Mouse (Mus musculus): ENCODE measurements around the gene Ech1.

The Ech1 gene

DNA sequence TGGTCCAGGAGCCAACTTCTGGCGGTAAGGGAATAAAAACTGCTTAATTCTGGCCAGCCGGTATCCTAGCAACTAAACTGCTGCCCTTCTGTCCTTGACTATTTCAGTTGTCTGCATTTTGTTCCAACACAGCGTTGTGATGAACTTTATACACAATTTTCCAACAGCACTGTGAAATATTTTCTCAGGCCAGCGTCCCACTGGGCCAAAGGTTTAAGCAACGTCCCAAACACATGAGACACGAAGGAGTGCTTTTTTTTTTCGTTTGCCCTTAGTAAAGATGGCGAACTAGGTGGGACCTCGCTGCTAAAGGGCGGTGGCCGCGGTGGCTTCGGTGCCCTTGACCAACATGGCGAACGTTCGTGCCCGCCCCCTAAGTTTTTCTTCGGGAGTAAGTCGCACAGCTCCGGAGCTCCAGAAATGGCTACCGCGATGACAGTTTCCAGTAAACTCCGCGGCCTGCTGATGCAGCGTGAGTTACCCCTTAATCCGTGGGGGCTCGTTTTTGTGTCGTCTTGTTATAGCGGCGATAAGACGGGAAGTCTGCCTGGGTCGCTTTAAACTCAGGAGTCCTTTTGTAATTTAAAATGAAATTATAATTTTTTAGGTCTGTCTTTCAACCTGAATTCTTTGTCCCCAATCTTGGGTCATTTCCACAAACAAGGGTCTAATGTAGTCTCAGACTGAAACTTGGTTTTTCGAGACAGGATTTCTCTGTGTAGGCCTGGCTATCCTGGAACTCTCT lies at the start of gene Ech1:
Gene Ech1, plus strand, starts transcription at position 277 of the 745 bp plus-strand sequence.
- DNase-seq (ENCODE audit: low spot score), result peak; percentile 97

DNA sequence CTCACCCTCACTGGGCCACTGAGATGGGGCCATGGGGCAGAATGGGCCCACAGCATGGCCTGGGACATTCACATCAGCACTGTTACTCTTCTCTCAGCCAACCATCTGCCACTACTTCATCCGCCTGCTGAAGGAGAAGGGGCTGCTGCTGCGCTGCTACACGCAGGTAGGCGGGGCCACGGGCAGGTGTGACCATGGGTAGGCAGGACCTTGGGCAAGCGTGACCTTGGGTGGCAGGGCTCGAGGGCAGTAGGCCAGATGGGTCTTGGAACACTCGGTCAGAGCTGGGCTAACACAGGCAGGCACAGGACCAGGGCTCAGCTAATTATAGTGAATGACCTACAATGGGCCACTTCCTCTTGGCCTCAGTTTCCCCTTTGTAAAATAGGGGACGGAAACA lies 46.2 kb upstream of the Ech1 start:
- no peak for DNase-seq (ENCODE audit: low spot score)

DNA sequence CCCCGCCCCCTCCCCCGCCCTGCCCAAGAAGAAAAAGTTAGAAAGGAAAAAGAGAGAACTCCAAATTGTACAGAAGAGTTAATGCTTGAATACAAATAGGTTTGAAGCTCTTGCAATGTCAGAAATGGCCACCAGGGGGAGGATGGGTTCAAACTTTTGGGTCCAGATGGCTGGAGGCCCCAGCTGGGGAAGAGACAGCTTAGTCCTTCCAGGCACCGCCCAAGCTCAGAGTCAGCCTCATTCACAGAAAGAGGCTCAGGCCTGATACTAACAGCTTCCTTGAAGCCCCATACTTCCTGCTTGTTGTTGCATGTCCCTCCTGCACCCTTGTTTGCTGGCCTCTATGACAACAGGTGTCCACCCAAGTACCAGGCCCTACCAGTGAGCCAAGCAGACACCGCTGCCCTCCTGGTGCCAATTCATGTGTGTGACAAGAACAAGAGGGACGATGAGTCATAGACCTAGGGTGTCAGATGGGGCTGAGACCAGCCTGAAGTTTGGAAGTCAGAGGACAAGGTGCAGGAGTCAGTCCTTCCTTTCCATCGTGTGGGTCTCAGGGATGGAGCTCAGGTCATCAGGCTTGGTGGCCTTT lies 44.9 kb upstream of the Ech1 start:
- peak; percentile 88 for DNase-seq (ENCODE audit: low spot score)

DNA sequence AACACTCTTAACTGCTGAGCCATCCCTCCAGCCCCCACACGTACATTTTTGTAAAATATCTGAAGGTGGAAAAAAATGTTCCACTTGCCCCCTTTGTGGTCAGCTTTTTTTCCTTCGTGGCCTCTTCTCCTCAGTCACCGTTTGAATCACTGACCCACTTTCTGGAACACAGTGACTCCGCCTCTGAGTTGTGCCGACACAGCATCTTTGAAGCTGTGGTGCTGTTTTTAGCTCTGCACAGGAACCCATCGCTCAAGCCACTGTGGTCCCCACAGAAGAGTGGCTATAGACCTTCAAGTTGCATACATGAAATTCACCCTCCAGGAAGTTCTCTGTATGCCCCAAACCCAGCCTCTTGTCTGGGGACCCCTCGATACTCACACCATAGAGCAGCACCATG lies 44.2 kb upstream of the Ech1 start:
- DNase-seq (ENCODE audit: low spot score), result no peak

DNA sequence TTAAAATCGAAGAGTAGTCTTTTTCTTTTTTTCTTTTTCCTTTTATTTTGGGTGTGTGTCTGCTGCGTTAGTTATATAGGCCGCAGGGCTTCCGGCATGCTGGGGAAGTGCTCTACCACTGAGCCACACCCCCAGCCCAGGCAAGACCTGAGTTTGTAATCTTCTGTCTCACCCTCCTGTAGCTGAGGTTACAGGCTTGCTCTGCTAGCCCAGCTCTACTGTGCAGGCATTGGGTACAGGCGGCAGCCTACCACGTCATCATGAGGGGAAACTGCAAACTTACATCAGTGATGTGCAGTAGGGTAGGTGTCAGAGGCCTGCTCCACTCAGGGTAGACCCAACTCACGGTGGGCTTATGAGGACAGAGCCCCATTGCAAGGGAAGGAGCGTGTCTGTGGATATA lies 43.8 kb upstream of the Ech1 start:
- no peak for DNase-seq (ENCODE audit: low spot score)

DNA sequence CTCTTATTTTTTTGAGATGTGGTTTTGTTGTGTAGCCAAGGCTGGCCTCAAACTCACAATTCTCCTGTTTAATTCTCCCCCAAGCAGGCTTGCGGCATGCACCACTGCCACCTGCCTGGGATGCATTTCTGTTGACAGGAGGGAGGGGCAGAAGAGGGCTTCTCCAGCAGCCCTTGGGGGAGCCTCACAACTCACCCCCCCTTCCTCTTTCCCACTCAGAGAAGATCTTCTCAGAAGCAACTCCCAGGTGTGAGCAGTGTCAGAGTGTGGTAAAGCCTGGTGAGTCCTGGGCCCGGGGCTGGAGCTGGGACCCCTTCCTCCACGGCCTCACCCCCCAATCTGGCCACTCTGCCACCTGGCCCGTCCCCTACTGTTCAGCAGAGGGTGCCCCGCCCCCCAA lies 39.9 kb upstream of the Ech1 start:
- DNase-seq (ENCODE audit: low spot score), result no peak

DNA sequence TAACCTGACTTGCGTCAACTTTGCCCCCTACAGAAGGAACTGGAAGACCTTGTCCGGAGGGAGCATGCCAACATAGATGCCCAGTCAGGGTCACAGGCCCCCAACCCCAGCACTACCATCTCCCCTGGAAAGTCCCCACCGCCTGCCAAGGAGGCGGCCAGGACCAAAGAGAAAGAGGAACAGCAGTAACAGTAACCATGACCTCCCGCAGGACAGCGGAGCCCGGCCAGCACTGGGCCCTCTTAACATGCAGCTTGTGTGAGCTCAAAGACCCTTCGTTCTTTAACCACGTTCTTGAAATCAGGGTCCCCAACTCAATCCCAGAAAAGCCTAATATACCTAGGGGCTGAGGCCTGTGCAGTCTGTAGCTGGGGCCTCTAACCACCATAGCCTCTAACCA lies 37.1 kb upstream of the Ech1 start:
- DNase-seq (ENCODE audit: low spot score), result no peak

DNA sequence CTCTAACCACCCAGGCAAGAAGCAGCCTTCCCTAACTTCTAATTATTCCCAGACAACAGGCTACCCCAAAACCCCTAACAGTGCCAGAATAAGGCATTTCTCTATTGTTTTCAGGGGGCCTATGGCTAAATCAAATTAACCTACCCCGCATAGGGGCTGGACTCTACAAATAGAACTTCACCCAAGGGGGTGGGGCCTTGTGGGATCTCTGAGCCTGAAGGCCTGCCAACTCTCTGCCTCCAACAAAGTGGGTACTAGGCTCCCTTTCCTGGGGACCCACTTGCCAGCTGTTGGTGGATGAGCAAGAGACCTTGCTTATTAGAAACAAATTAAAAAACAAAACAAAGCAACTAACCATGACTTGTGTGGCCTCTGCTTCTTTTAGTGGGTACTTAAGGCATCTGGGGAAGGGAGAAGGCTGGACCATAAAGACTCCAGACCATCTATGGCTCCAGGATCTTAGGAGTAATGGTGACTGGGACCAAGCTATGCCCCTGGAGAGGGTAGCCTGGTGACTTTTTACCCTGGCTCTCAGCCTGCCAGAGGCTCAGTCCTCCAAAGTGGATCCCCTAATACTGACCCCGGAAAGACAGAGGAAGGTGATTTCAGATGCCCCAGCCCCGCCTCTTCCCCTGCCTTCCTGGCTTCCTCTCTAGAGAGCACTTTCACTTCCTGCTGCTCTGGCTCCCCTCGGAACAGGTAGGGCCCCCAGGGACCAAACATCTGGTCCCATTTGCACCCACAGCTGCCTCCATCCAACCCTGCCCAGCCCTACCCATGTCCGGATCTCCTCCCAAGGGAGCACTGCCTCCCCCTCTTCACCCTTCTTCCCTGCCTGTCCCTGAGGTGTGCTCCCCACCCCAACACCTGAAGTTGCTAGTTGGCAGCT lies 36.5 kb upstream of the Ech1 start, which contains the start of gene Rinl:
Gene Rinl, plus strand, starts transcription at position 663 of the 889 bp plus-strand sequence.
- DNase-seq (ENCODE audit: low spot score), result no peak

DNA sequence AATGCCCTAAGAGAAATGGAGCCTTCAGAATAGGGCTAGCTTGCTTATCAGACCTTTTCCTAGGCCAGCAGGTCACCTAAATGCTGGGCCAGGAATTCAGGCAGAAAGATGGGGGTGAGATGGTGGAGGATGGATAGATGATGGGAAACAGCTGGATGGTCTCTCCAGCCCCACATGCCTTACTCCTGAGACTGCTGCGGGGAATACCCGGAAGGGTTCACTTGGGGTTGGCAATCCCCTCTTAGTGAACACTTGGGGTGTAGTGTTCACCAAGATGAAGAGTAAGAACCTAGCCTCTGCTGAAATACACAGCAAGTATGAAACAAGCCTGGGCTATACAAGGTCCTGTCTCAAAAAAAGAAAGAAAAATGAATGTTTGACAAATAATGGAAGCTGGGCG lies 35.8 kb upstream of the Ech1 start:
- DNase-seq (ENCODE audit: low spot score), result no peak

DNA sequence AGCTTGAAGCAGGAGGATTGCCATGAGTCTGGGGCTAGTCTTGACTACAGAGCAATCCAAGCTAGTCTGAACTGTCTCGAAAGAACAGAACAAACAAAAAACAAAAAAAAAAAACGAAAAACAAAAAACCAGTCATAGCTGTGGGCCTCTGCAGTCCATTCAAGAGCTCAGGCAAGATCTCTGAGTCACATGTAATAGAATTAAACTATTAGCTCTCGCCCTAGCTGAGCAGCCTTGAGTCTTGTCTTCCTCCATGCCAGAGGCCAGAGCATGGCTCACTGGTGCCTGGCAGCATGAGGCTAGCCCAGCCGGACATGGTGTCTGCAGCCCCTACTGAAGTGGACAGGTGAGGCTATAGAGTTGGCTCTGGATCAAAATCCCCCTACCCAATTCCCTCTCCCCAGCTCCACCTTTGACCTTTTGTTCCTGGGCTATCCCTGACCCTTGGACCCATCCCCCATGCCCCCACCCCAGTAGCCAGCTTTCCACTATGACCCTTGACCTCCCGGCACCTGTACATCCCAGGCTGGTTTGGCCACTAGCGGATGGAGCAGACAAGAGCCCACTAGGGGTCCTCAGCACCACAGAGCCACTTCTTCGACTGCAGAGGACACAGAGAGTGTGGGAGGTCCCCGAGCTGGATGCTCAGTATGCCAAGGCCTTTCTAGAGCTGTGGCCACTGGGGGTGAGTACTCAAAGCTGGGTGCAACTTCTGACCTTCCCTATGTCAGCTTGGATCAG lies 34.8 kb upstream of the Ech1 start:
- peak; percentile 70 for DNase-seq (ENCODE audit: low spot score)

DNA sequence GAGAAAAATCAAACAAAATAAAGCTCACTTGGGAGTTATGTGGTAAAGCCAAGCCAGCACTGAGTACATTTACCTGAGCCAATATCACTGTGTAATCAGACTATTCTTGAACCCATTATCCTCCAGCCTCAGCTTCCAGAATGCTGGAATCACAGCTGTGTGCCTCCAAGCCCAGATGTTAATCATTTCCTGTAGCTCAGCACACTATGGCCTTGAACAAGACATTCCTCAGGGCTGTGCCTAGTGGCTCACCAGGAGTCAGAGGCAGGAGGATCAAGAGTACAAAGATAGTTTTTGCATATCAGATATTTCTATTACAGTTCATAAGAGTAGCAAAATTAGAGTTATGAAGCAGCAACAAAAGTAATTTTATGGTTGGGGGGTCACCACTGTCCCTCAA lies 33.3 kb upstream of the Ech1 start:
- DNase-seq (ENCODE audit: low spot score), result no peak

DNA sequence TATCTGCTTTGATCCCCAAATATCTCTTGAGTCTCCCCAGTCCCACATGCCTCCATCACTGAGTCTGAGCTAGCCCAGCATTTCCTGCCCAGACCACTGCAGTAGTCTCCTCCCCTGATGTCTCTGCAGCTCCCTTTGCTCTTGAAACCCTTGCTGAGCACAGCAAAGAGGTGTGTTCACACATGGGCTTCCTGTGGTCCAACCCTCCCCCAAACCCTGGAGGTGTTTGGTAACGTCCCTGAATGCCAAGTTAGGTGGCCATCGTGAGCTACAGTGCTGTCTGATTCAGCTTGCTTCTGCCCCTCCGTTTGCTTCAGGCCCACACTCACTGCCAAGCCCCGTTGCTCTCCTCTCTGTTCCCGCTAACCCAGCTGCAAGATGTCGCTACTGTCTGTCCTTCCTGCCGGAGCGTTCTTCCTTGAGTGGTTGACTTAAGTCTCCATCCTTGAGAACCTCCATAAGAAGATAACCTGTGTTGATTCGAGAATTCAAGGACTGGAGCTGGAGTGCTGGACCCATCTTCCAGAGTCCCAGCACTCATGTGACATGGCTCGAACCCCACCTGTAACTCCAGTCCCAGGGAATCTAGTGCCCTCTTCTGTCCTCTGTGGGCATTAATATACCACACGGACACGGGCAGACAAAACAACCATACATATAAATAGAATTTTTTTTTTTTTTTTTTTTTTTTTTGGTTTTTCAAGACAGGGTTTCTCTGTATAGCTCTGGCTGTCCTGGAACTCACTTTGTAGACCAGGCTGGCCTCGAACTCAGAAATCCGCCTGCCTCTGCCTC lies 32.4 kb upstream of the Ech1 start:
- DNase-seq (ENCODE audit: low spot score), result no peak

DNA sequence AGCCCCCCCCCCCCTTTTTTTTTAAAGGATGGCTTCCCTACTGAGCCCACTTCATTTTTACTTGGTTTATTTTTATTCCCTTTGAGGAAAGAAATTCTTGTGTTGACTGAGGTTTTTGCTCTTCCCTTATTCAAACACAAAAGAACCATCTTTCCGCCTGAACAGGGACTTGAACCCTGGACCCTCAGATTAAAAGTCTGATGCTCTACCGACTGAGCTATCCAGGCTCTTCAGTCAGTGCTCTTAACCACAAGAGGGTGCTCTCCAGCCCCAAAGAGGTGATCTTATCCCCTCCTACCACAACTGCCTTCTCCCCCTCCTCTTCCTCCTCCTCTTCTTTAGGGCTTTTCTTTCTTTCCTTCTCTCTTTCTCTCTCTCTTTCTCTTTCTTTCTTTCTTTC lies 31.2 kb upstream of the Ech1 start:
- peak; percentile 40 for DNase-seq (ENCODE audit: low spot score)

DNA sequence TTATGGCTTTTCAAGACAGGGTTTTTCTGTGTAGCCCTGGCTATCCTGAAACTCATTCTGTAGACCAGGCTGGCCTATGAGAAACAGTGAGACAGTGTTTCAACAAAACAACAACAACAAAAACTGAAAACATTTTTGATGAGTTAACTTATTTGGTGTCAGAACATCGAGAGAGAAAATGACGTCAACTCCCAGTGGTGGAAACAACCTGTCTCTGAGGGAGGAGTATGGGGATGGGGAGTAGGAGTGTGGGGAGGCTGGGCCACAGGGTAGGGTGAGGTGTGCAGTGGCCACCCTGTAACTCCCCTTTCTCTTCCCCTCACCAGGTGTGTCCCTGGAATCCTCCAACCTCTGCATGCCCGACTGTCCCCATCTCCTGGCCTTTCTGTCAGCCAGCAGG lies 30.5 kb upstream of the Ech1 start:
- no peak for DNase-seq (ENCODE audit: low spot score)

DNA sequence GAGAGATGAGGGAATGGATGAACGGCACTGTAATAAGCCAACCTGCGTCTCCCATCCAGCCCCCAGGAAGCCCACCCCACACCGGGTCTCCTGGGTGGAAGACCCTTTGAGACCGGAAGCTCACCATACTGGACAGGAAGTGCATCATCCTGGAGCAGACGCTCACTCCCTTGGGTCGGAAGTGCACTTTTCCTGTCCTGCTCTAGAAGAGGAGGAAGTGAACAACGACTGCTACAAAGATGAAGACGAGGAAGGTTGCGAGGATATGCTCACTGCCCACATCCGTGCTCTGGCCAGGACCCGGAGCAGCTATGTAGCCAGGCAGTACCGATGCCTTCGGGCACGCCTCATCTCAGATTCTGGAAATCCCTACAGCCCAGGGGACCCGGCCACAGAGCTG lies 29.2 kb upstream of the Ech1 start:
- DNase-seq (ENCODE audit: low spot score), result no peak

DNA sequence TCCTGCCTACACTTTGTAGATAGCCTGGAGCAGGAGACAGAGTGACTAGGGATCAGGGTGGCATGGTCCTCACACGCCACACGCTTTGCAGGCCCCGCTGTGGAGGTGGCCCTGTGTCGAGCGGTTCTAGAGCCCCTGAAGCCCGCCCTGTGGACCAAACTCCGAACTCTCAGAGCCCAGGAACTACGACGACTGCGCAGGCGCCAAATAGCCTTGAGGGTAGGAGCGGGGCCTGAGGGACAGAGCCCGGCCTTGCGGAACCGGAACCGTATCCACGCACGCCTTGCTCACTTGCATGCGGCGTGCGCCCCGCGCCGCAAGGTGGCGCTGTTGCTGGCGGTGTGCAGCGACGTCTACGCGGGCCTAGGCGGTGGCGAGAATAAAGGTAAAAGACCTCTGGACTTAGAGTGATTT lies 28.4 kb upstream of the Ech1 start:
- peak; percentile 85 for DNase-seq (ENCODE audit: low spot score)

DNA sequence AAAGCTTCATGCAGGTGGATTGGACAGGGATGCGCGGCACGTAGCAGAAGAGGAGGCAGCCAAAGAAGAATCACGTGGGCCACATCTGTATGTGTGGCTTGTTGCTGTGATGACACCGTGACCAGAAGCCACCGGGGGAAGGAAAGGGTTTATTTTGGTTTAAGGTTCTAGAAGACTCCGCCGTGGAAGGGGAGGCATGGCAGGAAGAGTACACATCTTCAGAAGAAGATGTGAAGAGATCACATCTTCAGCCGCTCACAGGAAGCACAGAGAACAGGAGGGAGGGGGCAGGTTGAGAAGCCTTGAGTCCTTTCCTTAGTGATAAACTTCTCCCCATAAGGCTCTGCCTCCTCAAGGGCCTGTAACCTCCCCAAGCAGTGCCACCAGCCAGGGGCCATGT lies 25.0 kb upstream of the Ech1 start:
- no peak for DNase-seq (ENCODE audit: low spot score)

DNA sequence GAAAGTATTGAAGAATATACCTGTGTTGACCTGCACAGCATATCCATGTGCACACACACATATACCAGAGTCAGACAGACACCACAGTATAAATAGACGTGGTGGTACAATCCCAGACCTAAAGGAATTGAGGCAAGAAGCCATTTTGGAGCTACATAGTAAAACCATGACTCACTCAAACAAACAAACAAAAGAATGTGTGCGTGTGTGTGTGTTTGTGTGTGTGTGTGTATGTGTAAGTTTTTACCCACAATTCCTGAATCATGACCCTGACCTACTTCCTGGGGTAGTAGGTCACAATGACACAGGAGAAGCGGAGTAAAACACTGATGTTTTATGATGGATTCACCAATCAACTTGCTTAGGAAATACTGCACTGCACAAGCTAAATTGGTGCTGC lies 23.6 kb upstream of the Ech1 start:
- DNase-seq (ENCODE audit: low spot score), result no peak

DNA sequence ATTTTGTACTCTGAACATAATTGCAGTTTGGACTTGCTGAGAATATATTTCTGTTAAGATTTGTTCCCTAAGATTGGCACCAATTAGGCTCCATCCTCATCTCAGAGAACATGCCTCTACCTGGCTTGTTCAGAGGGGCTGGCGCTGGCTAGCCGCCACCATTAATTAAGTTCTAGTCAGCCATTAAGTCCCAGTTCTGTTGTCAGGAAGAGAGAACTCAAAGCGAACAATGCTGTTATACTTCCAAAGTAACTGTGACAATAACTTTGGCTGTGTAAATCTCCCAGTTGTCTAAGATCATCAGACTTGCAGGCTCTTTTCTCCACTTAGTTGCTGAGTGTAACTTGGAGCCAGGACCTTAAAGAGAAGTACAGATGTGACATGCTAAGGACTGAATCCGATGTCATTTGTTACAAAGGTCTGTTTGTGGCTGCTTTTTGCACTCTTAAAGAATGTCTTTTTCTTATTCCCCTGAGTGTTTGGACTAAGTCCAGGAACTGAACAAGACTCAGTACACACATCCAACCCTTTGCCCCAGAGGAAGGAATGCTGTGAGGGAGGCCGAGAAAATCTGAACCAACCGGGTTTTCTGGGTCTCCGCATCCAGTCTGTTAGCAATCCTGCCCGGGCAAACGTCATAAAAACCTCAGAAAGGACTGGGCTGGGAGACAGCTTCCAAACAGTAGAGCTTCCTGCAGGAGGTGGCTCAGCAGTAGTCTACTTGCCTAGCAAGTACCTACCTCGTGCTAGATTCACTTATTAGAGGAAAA lies 22.9 kb upstream of the Ech1 start:
- peak; percentile 54 for DNase-seq (ENCODE audit: low spot score)

DNA sequence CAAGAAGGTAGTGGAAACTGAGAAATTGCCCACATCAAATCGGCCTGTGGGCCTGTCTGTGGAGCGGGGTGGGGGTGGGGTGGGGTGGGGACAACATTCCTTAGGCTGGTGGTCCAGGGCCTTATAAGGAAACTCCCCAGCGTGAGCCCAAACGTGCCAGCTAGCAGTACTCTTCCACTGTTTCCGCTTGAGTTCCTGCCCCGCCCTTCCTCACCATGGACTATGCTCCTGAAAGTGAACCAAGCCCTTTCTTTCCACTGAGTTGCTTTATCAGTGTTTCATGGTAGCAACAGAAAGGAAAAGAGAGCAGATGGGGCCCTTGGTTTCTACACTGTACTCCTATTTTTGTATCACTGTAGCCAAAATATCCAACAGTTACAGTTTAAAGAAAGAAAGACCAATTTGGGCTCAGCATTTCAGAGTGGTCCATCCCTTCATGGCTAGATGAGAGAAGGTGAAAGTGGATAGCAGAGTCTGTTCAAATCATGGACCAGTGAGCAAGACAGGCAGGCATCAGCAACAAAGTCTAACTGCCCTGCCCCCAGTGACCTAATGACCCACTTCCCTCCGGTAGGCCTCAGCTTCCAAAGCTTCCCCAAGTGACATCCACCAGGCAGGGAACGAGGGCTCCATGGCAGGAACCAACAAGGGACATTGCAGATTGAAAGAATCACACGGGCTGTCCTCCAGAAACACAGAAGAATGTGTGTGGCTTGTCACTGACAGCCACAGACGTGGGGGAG lies 22.0 kb upstream of the Ech1 start:
- peak; percentile 84 for DNase-seq (ENCODE audit: low spot score)
